Mouse (Mus musculus) MEL (cell line): Measurements from ENCODE around the gene Psen2. TPM values are rescaled to one million over a fixed set of nuclear protein-coding genes. Genes with fewer than 3 reads are reported as not detected.

Source experiments
- DNase-seq: peaks from one replicate; pipeline ENCODE4 v3.0.0; 2011; ENCODE audit warnings: low read depth, low spot score
- H3K27ac ChIP-seq: 2 replicates; pipeline ENCODE4 v1.5.1; 2012; ENCODE audit warnings: low read depth, mild to moderate bottlenecking, control low read depth, low read length, moderate library complexity; ENCODE audit not compliant: control insufficient read depth
- H3K27me3 ChIP-seq, 2 experiments: fragments of 150-350 bp in 1 of 2; sonication (generic) in 1 of 2; 2 replicates each; pipeline ENCODE4 v1.6.1; 2012; ENCODE audit warnings: low read length in 2 of 2, mild to moderate bottlenecking in 2 of 2, improper control_type of control experiment in 1 of 2, moderate library complexity in 1 of 2; ENCODE audit not compliant: insufficient read depth in 2 of 2, control insufficient read depth in 1 of 2
- H3K36me3 ChIP-seq, 2 experiments: 2 replicates each; pipeline ENCODE4 v1.6.1; 2012 to 2014; ENCODE audit warnings: low read length in 2 of 2, improper control_type of control experiment in 1 of 2, inconsistent platforms in 1 of 2, mild to moderate bottlenecking in 1 of 2; ENCODE audit not compliant: insufficient read depth in 2 of 2, control insufficient read depth in 1 of 2
- H3K4me1 ChIP-seq, 2 experiments: fragments of 150-350 bp in 1 of 2; sonication (generic) in 1 of 2; 2 replicates each; pipeline ENCODE4 v1.6.1; 2012; ENCODE audit warnings: low read length in 2 of 2, improper control_type of control experiment in 1 of 2, mild to moderate bottlenecking in 1 of 2; ENCODE audit not compliant: insufficient read depth in 2 of 2, control insufficient read depth in 1 of 2
- H3K4me3 ChIP-seq, 2 experiments: fragments of 150-350 bp in 1 of 2; sonication (generic) in 1 of 2; 2 replicates each; pipeline ENCODE4 v1.5.1; 2012; ENCODE audit warnings: low read depth in 2 of 2, low read length in 2 of 2, mild to moderate bottlenecking in 2 of 2, moderate library complexity in 2 of 2, control low read depth in 1 of 2, improper control_type of control experiment in 1 of 2; ENCODE audit not compliant: control insufficient read depth in 1 of 2, insufficient read depth in 1 of 2
- H3K79me2 ChIP-seq: 2 replicates; pipeline ENCODE4 v1.6.1; 2012; ENCODE audit warnings: mild to moderate bottlenecking, low read length, moderate library complexity; ENCODE audit not compliant: control insufficient read depth, poor library complexity, insufficient read depth
- H3K9ac ChIP-seq: 2 replicates; pipeline ENCODE4 v1.6.1; 2012; ENCODE audit warnings: low read depth, mild to moderate bottlenecking, control low read depth, low read length, moderate library complexity; ENCODE audit not compliant: control insufficient read depth, poor library complexity, severe bottlenecking
- H3K9me3 ChIP-seq: fragments of 150-350 bp; sonication (generic); replicated peaks from 2 replicates; pipeline ENCODE4 v1.6.1; 2012; ENCODE audit warnings: mild to moderate bottlenecking, low read length, improper control_type of control experiment, moderate library complexity; ENCODE audit not compliant: insufficient read depth
- CHD1 ChIP-seq: IDR thresholded peaks from 2 replicates; pipeline ENCODE4 v1.6.1; 2012; ENCODE audit warnings: low read depth, mild to moderate bottlenecking, inconsistent platforms, low read length, improper control_type of control experiment
- CHD2 ChIP-seq: IDR thresholded peaks from 2 replicates; pipeline ENCODE4 v1.6.1; 2011; ENCODE audit warnings: low read length, improper control_type of control experiment
- CTCF ChIP-seq, 3 experiments: IDR thresholded peaks in 2 of 3; conservative IDR thresholded peaks in 1 of 3; 2 replicates each; pipeline ENCODE4 v1.5.1; 2011 to 2012; ENCODE audit warnings: low read length in 3 of 3, low read depth in 2 of 3, mild to moderate bottlenecking in 2 of 3, improper control_type of control experiment in 1 of 3, inconsistent platforms in 1 of 3, mixed read lengths in 1 of 3, moderate library complexity in 1 of 3; ENCODE audit not compliant: control insufficient read depth in 1 of 3, insufficient read depth in 1 of 3, poor library complexity in 1 of 3, severe bottlenecking in 1 of 3
- E2F4 ChIP-seq: IDR thresholded peaks from 2 replicates; pipeline ENCODE4 v1.6.1; 2011; ENCODE audit warnings: low read depth, low read length, improper control_type of control experiment, borderline replicate concordance
- ELF1 ChIP-seq: IDR thresholded peaks from 2 replicates; pipeline ENCODE4 v1.6.1; 2014; ENCODE audit warnings: low read depth, mild to moderate bottlenecking, inconsistent platforms, low read length, improper control_type of control experiment, moderate library complexity
- ETS1 ChIP-seq: IDR thresholded peaks from 2 replicates; pipeline ENCODE4 v1.6.1; 2012; ENCODE audit warnings: low read depth, mild to moderate bottlenecking, inconsistent platforms, low read length, improper control_type of control experiment, moderate library complexity
- GABPA ChIP-seq: IDR thresholded peaks from 2 replicates; pipeline ENCODE4 v1.6.1; 2012; ENCODE audit warnings: low read depth, mild to moderate bottlenecking, inconsistent platforms, low read length, improper control_type of control experiment, moderate library complexity
- KAT2A ChIP-seq: conservative IDR thresholded peaks from 2 replicates; pipeline ENCODE4 v1.6.1; 2012; ENCODE audit warnings: low read depth, low read length, improper control_type of control experiment, inconsistent platforms
- MAZ ChIP-seq: IDR thresholded peaks from 2 replicates; pipeline ENCODE4 v1.6.1; 2012; ENCODE audit warnings: low read depth, mild to moderate bottlenecking, inconsistent platforms, low read length, improper control_type of control experiment
- MEF2A ChIP-seq: IDR thresholded peaks from 2 replicates; pipeline ENCODE4 v1.6.1; 2014; ENCODE audit warnings: low read depth, mild to moderate bottlenecking, inconsistent platforms, low read length, improper control_type of control experiment; ENCODE audit not compliant: poor library complexity, insufficient replicate concordance, severe bottlenecking; ENCODE audit errors: extremely low read depth
- NRF1 ChIP-seq: IDR thresholded peaks from 2 replicates; pipeline ENCODE4 v1.6.1; 2014; ENCODE audit warnings: low read depth, mild to moderate bottlenecking, inconsistent platforms, low read length, improper control_type of control experiment, moderate library complexity; ENCODE audit not compliant: poor library complexity, insufficient read depth, severe bottlenecking
- POLR2AphosphoS5 ChIP-seq: IDR thresholded peaks from 2 replicates; pipeline ENCODE4 v1.6.1; 2012; ENCODE audit warnings: low read depth, borderline replicate concordance, mild to moderate bottlenecking, inconsistent platforms, low read length, moderate library complexity, mixed read lengths
- RAD21 ChIP-seq: IDR thresholded peaks from 2 replicates; pipeline ENCODE4 v1.6.1; 2011; ENCODE audit warnings: mild to moderate bottlenecking, low read depth, low read length, improper control_type of control experiment
- RCOR1 ChIP-seq: IDR thresholded peaks from 2 replicates; pipeline ENCODE4 v1.6.1; 2012; ENCODE audit warnings: low read depth, mild to moderate bottlenecking, inconsistent platforms, low read length, improper control_type of control experiment
- SMC3 ChIP-seq: IDR thresholded peaks from 2 replicates; pipeline ENCODE4 v1.6.1; 2011; ENCODE audit warnings: low read depth, low read length, improper control_type of control experiment
- ZMIZ1 ChIP-seq: IDR thresholded peaks from 2 replicates; pipeline ENCODE4 v1.6.1; 2012; ENCODE audit warnings: low read depth, mild to moderate bottlenecking, inconsistent platforms, low read length, improper control_type of control experiment, moderate library complexity
- ZNF384 ChIP-seq: IDR thresholded peaks from 2 replicates; pipeline ENCODE4 v1.6.1; 2012; ENCODE audit warnings: low read depth, mild to moderate bottlenecking, inconsistent platforms, low read length, improper control_type of control experiment
- polyA plus RNA-seq, 2 experiments: library from polyadenylated mRNA; stranded (reverse) in 1 of 2; unstranded in 1 of 2; fragments of >175 nt in 1 of 2; fragments of >200 nt in 1 of 2; gene quantifications; 2 replicates each; pipeline versions ENCODE4 v1.2.1 to v1.2.4; 2012; ENCODE audit warnings: low replicate concordance in 2 of 2, low read depth in 1 of 2; ENCODE audit not compliant: insufficient read length in 2 of 2, insufficient read depth in 1 of 2, missing spikeins in 1 of 2
- total RNA-seq: library from RNA; depleted of rRNA; stranded (reverse); fragments of 300-350 nt; gene quantifications from 2 replicates; pipeline ENCODE4 v1.2.3, GENCODE M21; 2012

The Psen2 gene
- total and polyA plus RNA-seq, 3 experiments, result 35.0 to 39.2 TPM; not detected in 1

- no peak for TF ChIP-seq NRF1
Observed at GRCm38 (mm10) chr1:180188951-180189350, 74.3 kb downstream of the Psen2 start (continued).

GRCm38 (mm10) chr1:180186371-180186770, 76.9 kb downstream of the Psen2 start:
- Histone ChIP-seq H3K4me3 (no peak overlapping the region), H3K36me3 (no peaks in the 10 kb centered on the region), H3K27me3 (peaks cover 0 to 9% of the 10 kb centered on the region in 2 experiments; a peak in 2 of 4 replicates), H3K9ac (no peak overlapping the region), H3K9me3 (no peaks in the 10 kb centered on the region), H3K4me1 (no peaks in the 10 kb centered on the region), H3K79me2 (no peaks in the 10 kb centered on the region), H3K27ac (no peak overlapping the region)
- no peak for DNase-seq
- TF ChIP-seq RAD21 (no peak), KAT2A (no peak), RCOR1 (no peak), CHD2 (no peak), E2F4 (no peak), ZMIZ1 (no peak), POLR2AphosphoS5 (no peak), ZNF384 (no peak), GABPA (no peak), ETS1 (no peak), MAZ (no peak), ELF1 (no peak), CTCF (IDR thresholded peaks at IDR 0.05 in 2 of 3, conservative IDR thresholded peaks at IDR 0.05 in 1 of 3; ENCODE audit: control insufficient read depth in 1 of 3, insufficient read depth in 1 of 3, low read depth in 2 of 3, low read length in 3 of 3, poor library complexity in 1 of 3, severe bottlenecking in 1 of 3) (no peak), CHD1 (no peak), NRF1 (no peak), SMC3 (no peak)

GRCm38 (mm10) chr1:180185877-180186276, 77.4 kb downstream of the Psen2 start:
- no peaks in the 10 kb centered on the region for H3K4me1 ChIP-seq
- no peaks in the 10 kb centered on the region for H3K79me2 ChIP-seq
- H3K9ac ChIP-seq, result no peak overlapping the region
- H3K27me3 ChIP-seq, result peaks cover 0 to 6% of the 10 kb centered on the region in 2 experiments; a peak in 2 of 4 replicates
- TF ChIP-seq NRF1 (no peak), MEF2A (no peak)
- no peak for DNase-seq
- no peak overlapping the region for H3K27ac ChIP-seq
- no peak overlapping the region for H3K4me3 ChIP-seq
- H3K36me3 ChIP-seq, result no peaks in the 10 kb centered on the region
- H3K9me3 ChIP-seq, result no peaks in the 10 kb centered on the region
